Mouse (Mus musculus): ENCODE data around the gene Pkig. TPM values are rescaled to one million over a fixed set of nuclear protein-coding genes. Genes with fewer than 3 reads are reported as not detected.

The Pkig gene
- polyA plus RNA-seq, 1 experiment = 152 TPM

GRCm38 (mm10) chr2:163712473-163712872 lies 54.3 kb downstream of the Pkig start:
- 8% methylated on average over 7 of the region's 7 CpGs for whole genome bisulfite sequencing
- Histone ChIP-seq H3K4me1 (ENCODE audit: control insufficient read depth, insufficient read depth, low read length) (peaks cover 17% of the 10 kb centered on the region), H3K27ac (ENCODE audit: control insufficient read depth, insufficient read depth, low read depth, low read length, poor library complexity) (peak overlapping the region; percentile 80), H3K4me3 (replicated peaks; ENCODE audit: control insufficient read depth, low read depth, low read length) (no peak overlapping the region)
- TF ChIP-seq POLR2A (IDR thresholded peaks at IDR 0.05; ENCODE audit: borderline replicate concordance, control insufficient read depth, low read depth, low read length) (no peak), CTCF (IDR thresholded peaks at IDR 0.05; ENCODE audit: control insufficient read depth, insufficient read depth, low read length) (no peak)

DNA sequence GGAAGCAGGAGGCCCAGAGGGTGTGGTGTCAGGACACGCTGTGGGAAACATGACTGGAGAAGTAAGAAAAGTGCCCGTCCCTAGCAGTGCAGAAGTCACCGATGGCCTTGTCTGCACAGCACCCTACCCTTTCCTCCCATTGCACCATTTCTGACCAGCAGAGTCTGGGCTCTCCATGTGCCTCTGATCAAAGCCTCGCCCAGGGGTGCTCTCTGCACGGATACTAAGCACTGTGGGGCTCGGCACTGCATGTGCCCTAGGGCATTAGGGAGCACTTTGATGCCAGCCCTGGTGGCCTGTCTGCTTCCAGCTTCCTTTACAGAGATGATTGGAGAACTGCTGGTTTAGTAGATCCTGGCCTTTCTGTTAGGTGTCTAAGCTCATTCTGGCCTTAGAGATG lies 54.7 kb downstream of the Pkig start:
- TF ChIP-seq POLR2A (IDR thresholded peaks at IDR 0.05; ENCODE audit: borderline replicate concordance, control insufficient read depth, low read depth, low read length) (no peak), CTCF (IDR thresholded peaks at IDR 0.05; ENCODE audit: control insufficient read depth, insufficient read depth, low read length) (no peak)
- Histone ChIP-seq H3K27ac (ENCODE audit: control insufficient read depth, insufficient read depth, low read depth, low read length, poor library complexity) (peak overlapping the region; percentile 80), H3K4me1 (ENCODE audit: control insufficient read depth, insufficient read depth, low read length) (peaks cover 17% of the 10 kb centered on the region), H3K4me3 (replicated peaks; ENCODE audit: control insufficient read depth, low read depth, low read length) (no peak overlapping the region)
- 20% methylated on average over 6 of the region's 6 CpGs for WGBS

DNA sequence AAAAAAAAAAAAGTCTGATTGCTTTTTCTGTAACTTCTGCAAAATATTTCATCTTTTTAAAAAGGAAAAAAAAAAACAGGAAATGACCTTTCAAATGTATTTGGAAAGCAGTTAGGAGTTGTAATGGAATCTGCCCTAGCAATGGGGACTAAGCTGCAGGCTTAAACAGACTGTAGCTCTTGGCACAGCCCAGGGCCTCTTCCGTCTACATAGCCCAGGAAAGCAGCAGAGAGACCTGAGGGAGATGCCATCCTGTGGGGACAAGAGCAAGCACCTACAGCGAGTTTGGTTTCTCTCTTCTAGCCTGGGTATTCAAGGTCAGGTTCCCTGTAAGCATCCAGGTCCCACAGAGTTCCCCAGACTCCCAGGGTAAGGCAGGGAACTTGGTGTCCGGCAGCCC lies 55.2 kb downstream of the Pkig start:
- H3K4me3 ChIP-seq (replicated peaks; ENCODE audit: control insufficient read depth, low read depth, low read length) = no peak overlapping the region
- H3K4me1 ChIP-seq (ENCODE audit: control insufficient read depth, insufficient read depth, low read length) = peaks cover 17% of the 10 kb centered on the region

GRCm38 (mm10) chr2:163716448-163716847 lies 58.3 kb downstream of the Pkig start:
- peak overlapping the region; percentile 36 for H3K27ac ChIP-seq (ENCODE audit: control insufficient read depth, insufficient read depth, low read depth, low read length, poor library complexity)
- TF ChIP-seq POLR2A (IDR thresholded peaks at IDR 0.05; ENCODE audit: borderline replicate concordance, control insufficient read depth, low read depth, low read length) (no peak), CTCF (IDR thresholded peaks at IDR 0.05; ENCODE audit: control insufficient read depth, insufficient read depth, low read length) (0 out of 2 replicates have a peak, but pooled peaks have one; percentile 5)
- peaks cover 17% of the 10 kb centered on the region for H3K4me1 ChIP-seq (ENCODE audit: control insufficient read depth, insufficient read depth, low read length)
- H3K4me3 ChIP-seq (replicated peaks; ENCODE audit: control insufficient read depth, low read depth, low read length) = no peak overlapping the region
- WGBS = 33% methylated on average over 8 of the region's 8 CpGs

More for the DNA sequence above, 55.2 kb downstream of the Pkig start:
- TF ChIP-seq POLR2A (IDR thresholded peaks at IDR 0.05; ENCODE audit: borderline replicate concordance, control insufficient read depth, low read depth, low read length) (no peak), CTCF (IDR thresholded peaks at IDR 0.05; ENCODE audit: control insufficient read depth, insufficient read depth, low read length) (no peak)
- WGBS = 52% methylated on average over 3 of the region's 3 CpGs
- peak overlapping the region; percentile 44 for H3K27ac ChIP-seq (ENCODE audit: control insufficient read depth, insufficient read depth, low read depth, low read length, poor library complexity)

- 41% methylated on average over 6 of the region's 6 CpGs for WGBS
- Histone ChIP-seq H3K27ac (ENCODE audit: control insufficient read depth, insufficient read depth, low read depth, low read length, poor library complexity) (peak overlapping the region; percentile 36; the same call in 1 of the 2 replicates), H3K4me1 (ENCODE audit: control insufficient read depth, insufficient read depth, low read length) (peaks cover 17% of the 10 kb centered on the region), H3K4me3 (replicated peaks; ENCODE audit: control insufficient read depth, low read depth, low read length) (no peak overlapping the region)
- TF ChIP-seq POLR2A (IDR thresholded peaks at IDR 0.05; ENCODE audit: borderline replicate concordance, control insufficient read depth, low read depth, low read length) (no peak), CTCF (IDR thresholded peaks at IDR 0.05; ENCODE audit: control insufficient read depth, insufficient read depth, low read length) (no peak)
Observed at GRCm38 (mm10) chr2:163716853-163717252, 58.7 kb downstream of the Pkig start.

DNA sequence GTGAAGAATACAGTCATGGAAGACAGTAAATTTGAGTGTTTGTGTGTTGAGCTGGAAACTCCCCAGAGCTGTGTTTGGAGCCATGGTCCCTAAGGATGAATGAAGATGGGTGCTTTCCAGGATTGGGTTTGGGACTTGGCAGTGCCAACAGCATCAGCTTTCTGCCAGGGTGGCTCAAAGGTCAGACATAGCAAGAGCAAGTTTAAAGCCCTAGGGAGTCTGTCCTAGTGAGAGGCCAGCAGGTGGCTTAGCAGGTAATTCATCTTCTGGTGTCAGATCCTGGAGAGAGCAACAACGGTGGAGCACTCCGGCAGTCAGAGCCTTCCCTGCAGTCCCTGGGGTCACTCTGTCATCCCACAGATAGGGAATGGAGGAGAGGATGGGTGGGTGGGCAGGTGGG lies 60.3 kb downstream of the Pkig start:
- WGBS = 62% methylated on average over 2 of the region's 2 CpGs
- Histone ChIP-seq H3K4me1 (ENCODE audit: control insufficient read depth, insufficient read depth, low read length) (peaks cover 7% of the 10 kb centered on the region; the same call in 1 of the 2 replicates), H3K4me3 (replicated peaks; ENCODE audit: control insufficient read depth, low read depth, low read length) (no peak overlapping the region), H3K27ac (ENCODE audit: control insufficient read depth, insufficient read depth, low read depth, low read length, poor library complexity) (no peak overlapping the region)
- no peak for TF ChIP-seq CTCF (IDR thresholded peaks at IDR 0.05; ENCODE audit: control insufficient read depth, insufficient read depth, low read length)
- TF ChIP-seq POLR2A (IDR thresholded peaks at IDR 0.05; ENCODE audit: borderline replicate concordance, control insufficient read depth, low read depth, low read length) = no peak

GRCm38 (mm10) chr2:163718951-163719603 lies 60.9 kb downstream of the Pkig start:
- peak; percentile 98 for TF ChIP-seq CTCF (IDR thresholded peaks at IDR 0.05; ENCODE audit: control insufficient read depth, insufficient read depth, low read length)
- no peak for TF ChIP-seq POLR2A (IDR thresholded peaks at IDR 0.05; ENCODE audit: borderline replicate concordance, control insufficient read depth, low read depth, low read length)
- WGBS = 26% methylated on average over 9 of the region's 9 CpGs
- H3K4me3 ChIP-seq (replicated peaks; ENCODE audit: control insufficient read depth, low read depth, low read length) = no peak overlapping the region
- H3K4me1 ChIP-seq (ENCODE audit: control insufficient read depth, insufficient read depth, low read length) = peaks cover 7% of the 10 kb centered on the region; the same call in 1 of the 2 replicates
- H3K27ac ChIP-seq (ENCODE audit: control insufficient read depth, insufficient read depth, low read depth, low read length, poor library complexity) = peak overlapping the region; percentile 5; the same call in 1 of the 2 replicates

DNA sequence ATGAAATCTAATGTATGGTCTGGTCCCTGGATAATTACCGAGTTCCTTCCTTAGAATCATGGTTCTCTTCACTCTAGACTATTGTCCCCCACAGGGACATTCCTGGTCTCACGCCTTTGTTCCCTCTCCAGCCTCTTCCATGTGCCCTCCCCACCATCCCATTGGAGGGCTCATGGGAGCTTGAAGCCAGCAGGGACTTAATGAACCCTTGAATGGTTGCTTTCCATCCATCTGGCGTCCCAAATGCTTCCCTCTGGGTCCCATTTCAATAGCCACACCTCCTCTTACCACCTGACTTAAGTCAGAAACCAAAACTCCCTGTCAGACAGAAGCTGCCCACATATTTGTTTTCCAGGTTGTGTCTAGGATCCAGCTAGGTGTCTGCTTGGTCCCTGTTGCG lies 61.4 kb downstream of the Pkig start:
- 48% methylated on average over 4 of the region's 4 CpGs for WGBS
- Histone ChIP-seq H3K4me3 (replicated peaks; ENCODE audit: control insufficient read depth, low read depth, low read length) (no peak overlapping the region), H3K4me1 (ENCODE audit: control insufficient read depth, insufficient read depth, low read length) (peaks cover 7% of the 10 kb centered on the region; the same call in 1 of the 2 replicates), H3K27ac (ENCODE audit: control insufficient read depth, insufficient read depth, low read depth, low read length, poor library complexity) (no peak overlapping the region)
- no peak for TF ChIP-seq CTCF (IDR thresholded peaks at IDR 0.05; ENCODE audit: control insufficient read depth, insufficient read depth, low read length)
- no peak for TF ChIP-seq POLR2A (IDR thresholded peaks at IDR 0.05; ENCODE audit: borderline replicate concordance, control insufficient read depth, low read depth, low read length)
